Mouse (Mus musculus): ENCODE data around the gene Gmppa.

The Gmppa gene

DNA sequence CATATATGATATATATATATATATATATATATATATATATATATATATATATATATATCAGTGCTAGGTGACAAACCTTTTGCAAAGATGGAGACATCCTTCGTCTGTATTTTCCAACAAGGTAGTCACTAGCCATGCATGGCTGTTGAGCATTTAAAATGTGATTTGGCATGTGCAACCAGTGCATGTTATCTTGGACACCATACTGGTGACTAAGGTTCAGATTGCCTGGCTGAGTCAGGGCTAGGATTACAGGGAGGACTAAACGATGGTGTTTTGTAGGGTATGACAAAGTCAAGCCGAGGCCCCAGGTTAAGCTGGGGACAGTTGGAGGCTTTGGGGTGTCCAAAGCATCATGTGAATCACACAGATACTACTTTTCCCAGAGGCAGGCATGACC lies 19.7 kb downstream of the Gmppa start:
- no peak for DNase-seq (ENCODE audit: low read depth, low spot score)

DNA sequence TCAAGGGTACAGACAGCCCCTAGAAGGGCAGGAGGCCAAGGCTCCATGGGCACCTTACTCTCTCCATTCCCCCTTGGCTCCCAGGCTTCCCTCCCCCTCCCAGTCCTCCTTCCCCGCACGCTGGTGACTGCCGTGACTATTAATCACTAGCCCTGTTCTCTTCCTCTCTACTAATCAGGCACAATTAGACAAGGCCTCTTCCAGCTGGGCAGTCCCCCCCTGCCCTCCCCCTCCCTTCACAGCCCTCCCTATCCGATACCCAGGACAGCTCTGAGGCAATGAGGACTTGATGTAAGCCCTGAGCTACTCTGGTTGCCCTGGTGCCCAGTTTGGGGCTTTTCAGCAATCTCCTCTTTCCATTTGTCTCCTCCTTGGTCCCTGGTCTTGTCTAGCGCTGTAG lies 20.2 kb downstream of the Gmppa start:
- no peak for DNase-seq (ENCODE audit: low read depth, low spot score)

DNA sequence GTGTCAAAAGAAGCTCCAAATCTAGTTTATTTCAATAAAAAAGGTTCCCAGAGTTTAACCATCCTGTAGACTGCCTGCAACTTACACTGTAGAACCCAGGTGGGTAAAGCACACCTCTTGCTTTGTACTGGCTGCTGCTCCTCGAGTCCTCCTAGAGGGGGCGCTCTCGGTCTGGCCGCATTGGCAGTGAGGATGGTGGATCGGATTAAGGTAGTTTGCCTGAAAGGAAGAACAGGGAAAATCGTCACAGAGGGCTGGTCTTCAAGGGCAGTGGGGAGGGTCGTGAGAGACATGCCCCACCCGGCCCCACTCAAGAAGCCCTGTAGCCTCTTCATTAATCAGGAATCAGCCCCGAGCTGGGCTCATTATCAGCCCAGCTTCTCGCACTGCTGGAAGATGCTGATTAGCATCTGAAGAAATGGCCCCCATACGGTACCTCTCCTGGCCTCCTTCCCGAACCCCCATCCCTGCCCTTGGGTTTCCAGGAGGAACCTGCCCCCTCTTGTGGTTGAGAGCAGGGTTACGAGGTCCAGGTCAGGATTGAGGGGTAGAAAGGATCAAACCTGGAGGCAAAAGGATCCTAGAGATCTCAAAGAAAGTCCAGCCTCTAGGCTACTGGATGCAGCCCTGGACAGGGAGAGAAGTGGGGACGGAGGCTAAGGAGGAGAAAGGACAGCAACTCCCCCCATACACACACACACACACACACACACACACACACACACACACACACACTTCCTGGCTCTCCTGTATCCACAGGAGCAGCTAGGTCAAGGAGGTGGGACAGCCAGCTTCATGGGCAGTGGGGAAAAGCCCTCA lies 21.2 kb downstream of the Gmppa start:
- DNase-seq (ENCODE audit: low read depth, low spot score): peak; percentile 71

DNA sequence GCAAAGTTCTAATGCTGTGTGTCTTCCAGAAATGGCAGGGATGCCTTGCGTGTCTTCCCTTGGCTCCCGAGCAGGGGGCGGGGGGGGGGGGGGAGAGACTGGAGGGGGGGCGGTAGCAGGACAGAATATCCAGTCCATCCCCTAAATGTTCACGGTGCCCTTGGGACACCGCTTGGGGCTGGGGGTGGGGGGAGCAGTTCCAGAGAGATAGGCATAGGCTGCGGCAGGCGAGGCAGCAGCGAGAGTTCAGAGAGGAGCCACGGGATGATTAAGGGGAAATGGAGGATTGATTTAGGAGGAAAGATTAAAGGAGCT lies 21.9 kb downstream of the Gmppa start:
- no peak for DNase-seq (ENCODE audit: low read depth, low spot score)

DNA sequence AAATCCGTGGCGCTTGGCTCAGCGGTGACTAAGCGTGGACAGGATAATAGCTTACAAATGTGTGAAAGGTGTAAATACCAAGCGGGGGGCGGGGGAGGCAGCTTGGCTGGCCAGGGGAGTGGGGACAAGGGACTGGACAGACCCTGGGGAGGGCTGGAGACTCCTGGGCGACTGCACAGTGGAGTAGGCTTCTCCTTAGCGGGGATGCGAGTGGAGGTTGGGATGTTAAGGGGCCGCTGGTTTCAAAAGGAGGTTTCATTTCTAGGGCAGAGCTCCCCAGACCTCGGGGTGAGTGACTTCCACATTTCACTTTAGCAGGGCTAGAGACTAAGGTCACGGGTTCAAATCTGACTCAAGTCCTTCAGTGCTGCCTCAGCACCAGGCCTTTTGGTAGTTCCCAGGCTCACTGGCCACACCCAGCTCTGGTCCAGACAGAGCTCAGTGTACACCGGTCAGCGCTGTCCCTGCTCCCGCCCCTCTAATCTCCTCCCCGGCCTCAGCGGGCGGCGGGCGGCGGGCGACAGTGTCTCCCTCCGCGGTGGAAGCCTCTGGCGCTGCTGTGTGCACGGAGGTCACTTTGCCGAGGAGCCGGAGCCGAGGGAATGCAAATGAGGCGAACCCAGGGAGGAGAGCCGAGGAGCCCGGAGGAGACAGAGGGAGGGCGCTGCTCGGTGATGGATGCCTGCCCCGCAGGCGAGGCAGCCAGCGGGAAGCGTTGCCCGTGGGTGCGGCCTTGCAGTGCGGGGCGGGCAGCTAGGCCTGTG lies 22.5 kb downstream of the Gmppa start:
- no peak for DNase-seq (ENCODE audit: low read depth, low spot score)

DNA sequence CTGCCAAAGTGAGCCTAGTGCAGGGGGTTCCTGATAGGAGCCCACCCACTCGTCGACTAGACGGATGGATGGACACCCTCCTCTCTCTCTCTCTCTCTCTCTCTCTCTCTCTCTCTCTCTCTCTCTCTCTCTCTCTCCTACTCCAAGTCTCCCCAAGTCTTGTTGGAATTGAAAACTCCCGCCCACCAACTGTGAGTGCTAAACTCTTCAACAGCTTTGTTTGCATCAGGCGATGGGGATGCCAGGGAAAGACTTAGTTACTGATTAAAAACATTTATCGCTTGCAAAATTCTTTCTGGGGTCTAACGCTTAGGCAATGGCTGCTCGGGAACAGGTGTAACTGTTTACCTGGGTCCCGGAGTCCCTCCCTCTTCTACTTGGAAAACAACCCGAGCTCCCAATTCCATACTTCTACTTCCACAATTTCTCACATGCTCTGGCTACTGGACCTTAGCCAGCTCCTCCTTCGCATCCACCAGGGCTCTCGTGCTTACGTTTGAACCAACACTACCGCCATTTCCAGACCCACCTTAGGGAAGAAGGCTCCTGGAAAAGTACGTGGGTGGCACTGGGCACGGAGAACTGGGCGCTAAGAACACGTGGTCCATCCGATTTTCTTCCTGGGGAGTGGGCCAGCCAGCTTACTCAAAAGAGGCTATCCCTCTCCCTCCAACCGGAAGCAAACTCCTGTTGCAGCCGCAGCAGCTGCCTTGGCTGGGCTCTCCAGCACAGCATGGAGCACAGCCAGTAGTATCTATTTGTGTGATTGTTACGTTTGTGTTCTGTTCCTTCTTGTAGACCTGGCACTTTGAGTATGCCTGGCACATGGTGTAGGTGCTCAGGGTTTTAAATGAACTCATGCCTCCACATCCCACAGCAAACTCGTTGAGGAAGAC lies 23.3 kb downstream of the Gmppa start:
- DNase-seq (ENCODE audit: low read depth, low spot score): no peak

DNA sequence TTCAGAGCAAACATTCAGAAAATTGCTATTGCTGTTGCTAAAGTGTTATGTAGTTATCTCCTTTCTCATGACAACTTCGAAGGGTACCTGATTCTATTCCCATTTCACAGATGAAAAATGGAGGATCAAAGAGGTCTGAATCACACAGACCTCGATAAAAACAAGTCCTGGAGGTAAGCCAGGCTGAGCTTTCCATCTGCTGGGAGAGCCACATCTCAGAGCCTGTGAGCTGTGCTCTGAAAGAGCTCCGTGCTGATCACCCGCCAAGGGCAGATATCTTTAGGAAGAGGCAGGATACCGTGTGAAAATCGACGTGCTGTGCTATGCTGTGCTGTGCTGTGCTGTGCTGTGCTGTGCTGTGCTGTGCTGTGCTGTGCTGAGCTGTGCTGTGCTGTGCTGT lies 24.6 kb downstream of the Gmppa start:
- DNase-seq (ENCODE audit: low read depth, low spot score): no peak

DNA sequence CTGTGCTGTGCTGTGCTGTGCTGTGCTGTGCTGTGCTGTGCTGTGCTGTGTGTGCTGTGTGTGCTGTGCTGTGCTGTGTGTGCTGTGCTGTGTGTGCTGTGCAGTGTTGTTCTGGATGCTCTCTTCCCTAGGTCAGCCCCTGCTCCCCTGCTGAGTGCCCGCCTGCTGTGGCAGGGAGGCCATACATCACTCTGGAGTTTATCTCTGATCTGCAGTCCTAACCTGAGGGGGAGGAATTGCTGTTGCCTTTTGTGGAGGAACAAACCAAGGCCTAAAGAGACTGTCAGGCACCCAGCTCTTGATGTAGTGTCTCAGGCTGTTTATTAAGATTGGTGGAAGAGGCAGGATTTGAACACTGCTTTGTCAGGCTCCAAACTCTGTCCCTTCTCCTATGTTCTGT lies 26.9 kb downstream of the Gmppa start:
- DNase-seq (ENCODE audit: low read depth, low spot score): no peak

DNA sequence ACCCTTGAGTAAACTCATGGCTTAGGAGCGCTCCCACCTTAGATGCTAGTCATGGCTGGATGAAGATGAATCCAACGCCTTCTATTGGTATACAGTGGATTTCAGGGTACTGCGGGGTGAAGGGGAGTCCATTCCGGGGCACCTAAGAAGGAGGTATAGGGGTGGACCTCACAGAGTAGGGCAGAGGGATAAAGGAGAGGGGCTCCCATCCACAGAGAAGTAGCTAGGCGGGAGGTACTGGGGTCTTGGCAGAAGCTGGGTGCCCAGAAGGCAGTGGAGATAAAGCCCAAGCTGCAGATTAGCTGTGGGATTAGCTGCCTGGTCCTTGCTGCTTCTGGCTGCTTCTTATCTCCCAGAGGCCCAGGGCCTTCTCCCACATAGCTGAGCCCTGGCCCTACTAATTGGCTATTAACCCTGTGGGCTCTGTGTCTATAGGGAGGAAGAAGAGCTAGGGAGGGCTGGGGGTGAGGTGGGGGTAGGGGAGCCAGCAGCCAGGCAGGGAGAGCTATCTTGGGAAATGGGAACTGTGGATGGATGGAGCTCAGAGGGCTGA lies 28.0 kb downstream of the Gmppa start:
- DNase-seq (ENCODE audit: low read depth, low spot score): no peak

DNA sequence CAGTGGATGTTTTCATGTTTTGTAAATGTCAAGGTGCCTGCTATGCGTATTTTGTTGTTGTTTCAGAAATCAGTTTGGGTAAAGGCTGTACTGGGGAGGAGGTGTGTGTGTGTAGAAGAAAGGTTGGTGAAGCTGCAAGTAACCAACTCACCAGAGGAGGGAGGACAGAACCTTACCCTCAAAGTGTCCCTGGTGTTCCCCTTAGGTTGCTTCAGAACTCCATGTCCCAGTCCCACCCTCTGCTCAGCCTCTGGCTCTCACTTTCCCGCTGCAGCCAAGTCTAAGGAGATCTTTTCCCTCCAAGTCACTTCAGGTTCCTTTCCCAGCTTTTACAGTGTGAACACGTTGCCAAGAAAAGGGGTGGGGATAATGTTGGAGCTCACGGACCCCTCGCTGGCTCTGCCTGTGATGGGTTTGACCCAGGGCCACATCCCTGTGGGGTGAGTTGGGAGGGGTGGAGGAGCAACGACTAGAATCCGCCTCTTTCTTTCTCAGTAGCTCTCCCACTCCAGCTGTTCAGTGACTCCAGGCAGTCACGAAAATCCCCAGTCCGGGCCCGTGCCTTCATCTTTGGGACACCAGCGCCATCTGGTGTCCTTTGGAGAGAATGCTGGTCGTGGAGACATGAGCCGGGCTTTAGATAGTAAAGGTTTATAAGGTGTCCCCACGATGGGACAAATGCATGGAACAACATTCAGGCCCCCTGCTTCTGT lies 31.6 kb downstream of the Gmppa start:
- DNase-seq (ENCODE audit: low read depth, low spot score): peak; percentile 78

DNA sequence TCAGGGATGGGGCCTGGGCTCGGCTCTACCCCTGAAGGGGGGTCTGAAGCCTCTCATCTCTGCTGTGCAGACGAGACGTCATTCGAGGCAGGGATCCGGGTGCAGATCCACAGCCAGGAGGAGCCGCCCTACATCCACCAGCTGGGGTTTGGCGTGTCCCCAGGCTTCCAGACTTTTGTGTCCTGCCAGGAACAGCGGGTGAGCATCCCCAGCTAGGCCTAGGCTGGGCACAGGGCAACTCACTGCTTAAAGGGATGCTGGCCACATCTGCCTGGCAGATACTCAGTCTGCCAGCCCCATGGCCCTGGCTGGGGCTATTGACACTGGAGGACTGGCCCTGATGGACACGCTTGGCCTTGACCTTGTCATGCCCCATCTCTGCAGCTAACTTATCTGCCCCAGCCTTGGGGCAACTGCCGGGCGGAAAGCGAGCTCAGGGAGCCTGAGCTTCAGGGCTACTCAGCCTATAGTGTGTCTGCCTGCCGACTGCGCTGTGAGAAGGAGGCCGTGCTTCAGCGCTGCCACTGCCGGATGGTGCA lies 33.6 kb downstream of the Gmppa start:
- DNase-seq (ENCODE audit: low read depth, low spot score): no peak

DNA sequence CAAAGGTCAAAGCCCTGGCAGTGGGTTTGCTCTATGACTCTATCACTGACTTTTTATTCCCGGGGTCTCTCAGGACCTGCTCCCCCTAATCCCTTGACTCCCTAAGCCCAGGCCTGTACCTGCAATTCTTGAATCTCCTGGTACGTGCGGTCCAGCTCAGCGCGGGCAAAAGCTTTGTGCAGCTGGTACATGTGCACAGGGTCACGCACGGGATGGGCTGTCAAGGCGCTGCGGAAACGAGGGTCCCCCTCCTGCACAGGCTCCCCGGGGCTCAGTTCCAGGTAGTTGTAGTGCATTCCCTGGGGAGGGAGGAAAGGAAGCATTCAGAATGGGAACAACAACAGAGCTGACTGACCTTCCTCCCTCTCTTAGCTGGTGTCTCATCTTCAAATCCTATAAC lies 40.7 kb downstream of the Gmppa start:
- DNase-seq (ENCODE audit: low read depth, low spot score): no peak

DNA sequence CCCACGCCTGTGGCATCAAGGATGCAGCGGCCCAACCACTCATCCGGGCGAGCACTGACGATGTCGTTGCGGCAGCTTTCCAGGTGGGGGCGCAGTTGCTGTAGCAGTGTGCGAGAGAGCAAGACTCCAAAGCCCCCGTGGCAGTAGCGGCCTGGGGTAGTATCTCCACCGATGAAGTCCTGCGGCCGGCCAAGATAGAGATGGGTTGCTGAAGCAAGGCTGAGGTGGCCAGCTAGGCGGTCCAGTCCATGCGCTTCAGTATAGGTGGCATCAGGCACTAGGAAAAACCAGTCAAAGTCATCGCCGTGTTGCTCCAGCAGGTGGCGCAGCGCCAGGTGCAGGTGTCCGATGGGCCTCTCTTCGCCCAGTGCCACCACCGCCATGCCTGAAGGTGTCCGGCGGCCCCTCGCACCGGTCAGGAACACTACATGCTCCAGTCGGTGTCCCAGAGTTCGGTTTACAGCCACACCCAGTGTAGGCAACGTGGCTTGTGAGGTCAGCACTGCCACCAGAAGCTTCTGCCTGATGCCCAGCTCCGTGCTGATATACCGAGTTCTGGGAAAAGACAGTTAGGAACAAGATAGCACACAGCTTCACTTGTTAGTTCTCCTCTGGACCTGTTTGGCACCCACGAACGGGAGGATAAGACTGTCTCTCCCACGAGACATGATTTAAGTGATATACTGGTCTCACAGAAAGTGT lies 41.7 kb downstream of the Gmppa start:
- DNase-seq (ENCODE audit: low read depth, low spot score): peak; percentile 78

DNA sequence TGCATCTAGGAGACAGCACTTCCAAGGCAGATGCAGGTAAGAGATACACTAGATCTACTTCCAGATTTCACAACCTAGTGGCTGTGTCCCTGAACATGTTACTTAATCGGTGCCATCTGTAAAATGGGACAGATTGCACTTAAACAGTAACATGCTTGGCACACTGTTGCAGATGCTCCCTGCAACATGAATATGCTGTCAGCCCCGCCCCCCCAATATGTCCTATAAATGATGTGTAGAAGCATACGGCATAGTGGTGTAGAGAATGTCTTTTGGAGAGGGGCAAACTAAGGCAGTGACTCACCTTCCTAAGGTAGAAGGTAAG lies 42.2 kb downstream of the Gmppa start:
- DNase-seq (ENCODE audit: low read depth, low spot score): no peak

DNA sequence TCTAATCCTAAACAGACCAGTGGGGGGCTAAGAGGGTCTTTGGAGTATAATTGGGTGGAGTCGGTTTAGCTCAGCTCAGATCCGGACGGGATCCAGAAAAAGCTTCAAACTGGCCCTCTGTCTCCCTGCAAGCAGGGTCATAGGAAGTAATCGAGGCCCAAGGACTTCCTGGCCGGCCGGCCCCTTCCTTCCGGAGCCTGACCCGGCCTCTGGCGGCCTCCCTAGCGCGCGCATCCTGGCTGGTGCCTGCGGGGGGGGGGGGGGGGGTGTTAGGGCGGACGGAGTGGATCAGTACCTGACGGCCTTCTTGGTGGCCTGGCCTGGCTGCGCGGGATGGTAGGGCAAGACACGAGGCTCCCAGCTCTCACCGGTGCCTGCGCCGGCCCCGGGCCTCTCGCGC lies 42.8 kb downstream of the Gmppa start:
- no peak for DNase-seq (ENCODE audit: low read depth, low spot score)

DNA sequence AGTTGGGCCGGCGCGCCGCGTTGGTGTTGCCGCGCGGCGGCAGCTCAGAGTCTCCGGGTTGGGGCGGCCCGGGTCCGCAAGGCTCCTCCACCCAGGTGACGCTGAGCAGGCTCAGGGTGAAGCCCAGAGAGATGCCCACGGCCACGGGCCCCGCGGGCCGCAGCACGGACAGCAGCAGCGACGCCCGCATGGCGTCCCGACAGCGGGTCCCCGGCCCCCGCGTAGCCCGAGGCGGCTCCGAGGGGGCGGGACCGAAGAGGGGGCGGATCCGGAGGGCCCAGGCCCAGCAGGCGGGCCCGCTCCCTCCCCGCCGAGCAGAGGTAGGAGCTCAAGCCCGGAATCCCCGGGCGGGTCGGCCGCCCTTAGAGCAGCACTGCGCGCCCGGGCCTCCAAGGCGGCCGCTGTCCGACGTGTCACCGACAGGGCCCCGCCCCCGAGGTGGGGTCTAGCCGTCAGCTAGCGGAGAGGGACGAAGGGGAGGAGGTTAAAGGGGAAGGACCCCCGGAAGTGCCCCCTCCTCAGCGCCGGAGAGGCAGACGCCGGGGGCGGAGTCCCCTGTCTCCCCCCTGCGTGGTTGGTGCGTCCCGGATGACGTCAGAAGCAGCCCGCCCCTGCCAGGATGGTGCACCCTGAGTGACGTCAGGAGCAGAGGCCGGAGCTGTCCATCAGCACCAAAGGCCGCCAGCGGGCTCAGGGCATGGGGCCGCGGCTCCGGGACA lies 43.3 kb downstream of the Gmppa start, which contains the start of the genes Chpf and Tmem198:
TSS of gene Chpf (minus strand) at position 392 of the 719 bp plus-strand sequence.
TSS of gene Tmem198 (plus strand) at position 617 of the 719 bp plus-strand sequence.
- peak; percentile 99 for DNase-seq (ENCODE audit: low read depth, low spot score)

DNA sequence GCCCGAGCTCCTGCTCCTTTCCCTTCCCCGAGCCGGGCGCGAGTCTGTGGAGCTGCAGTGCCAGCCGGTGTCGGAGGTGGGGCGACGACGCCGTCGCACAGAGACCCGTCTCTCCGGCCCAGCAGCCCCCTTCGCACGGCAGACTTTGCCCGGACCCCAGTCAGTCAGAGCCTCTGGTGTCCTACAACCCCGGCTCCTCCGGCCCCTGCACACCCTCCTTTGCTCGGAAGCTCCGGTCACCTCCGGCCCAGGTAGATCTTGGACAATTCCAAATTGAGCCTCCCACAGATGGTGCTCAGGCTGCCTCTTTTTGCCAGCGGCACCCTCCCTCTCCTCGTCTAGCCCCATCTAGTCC lies 43.9 kb downstream of the Gmppa start:
- no peak for DNase-seq (ENCODE audit: low read depth, low spot score)

DNA sequence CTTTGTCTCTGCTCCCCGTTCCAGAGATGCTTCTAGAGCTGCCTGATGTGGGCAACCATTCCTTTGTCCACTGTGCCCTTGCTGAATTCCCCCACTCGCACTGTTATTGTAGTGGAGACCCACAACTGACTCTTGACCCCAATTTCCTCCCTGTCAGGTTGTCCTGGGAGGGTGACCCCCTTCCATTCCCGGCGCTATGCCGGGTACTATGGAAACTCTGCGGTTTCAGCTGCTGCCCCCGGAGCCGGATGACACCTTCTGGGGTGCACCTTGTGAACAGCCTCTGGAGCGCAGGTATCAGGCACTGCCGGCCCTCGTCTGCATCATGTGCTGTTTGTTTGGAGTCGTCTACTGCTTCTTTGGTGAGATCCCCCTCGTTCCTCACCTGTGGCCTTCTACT lies 44.3 kb downstream of the Gmppa start:
- no peak for DNase-seq (ENCODE audit: low read depth, low spot score)

DNA sequence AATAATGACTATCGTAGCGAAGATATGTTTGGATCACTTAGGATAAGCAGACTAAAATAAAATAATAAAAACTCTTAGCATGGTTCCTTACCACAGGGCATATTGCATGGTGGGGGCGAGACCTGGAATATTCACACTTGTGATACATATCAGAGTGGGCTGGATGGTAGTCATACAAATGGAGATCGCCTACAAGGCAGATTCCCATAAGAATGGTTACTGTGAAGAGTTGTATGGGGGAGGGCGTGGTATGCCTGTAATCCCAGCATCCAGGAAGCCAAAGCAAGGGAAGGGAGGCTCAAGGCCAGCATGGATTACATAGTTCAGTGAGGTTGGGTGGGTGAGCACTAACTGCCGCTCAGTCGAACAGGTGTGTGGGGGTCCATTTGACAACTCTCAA lies 45.0 kb downstream of the Gmppa start:
- peak; percentile 82 for DNase-seq (ENCODE audit: low read depth, low spot score)

DNA sequence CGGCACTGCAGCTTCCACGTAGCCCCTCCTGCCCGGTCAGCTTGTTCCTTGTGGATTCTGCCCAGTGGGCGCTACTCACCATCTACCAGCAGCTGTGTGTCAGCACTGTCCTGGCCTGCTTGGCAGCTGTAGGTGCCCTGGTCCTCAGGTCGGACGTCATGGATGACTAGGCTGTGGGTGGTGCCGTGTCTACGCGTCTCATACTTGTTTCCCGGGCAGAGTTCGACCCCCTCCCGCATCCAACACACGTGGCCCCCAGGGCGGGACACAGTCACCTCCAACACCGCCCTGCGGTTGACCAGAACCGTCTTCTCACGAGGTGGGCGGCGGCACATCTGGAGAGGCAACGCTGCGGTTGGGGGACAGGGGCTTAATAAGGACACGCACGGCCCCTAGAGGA lies 50.8 kb downstream of the Gmppa start:
- no peak for DNase-seq (ENCODE audit: low read depth, low spot score)
